Mouse (Mus musculus) c-Kit-positive CD71-positive TER-119-negative erythroid progenitor cells, embryonic 14.5 days (primary cell): ENCODE measurements around the gene Fntb.
"Not testable (repeated sequence)": the region's sequence is repeated elsewhere in the genome, so short reads cannot be mapped to it uniquely, and the experiment has no call there.

Experiments used
- DNase-seq: peaks from one replicate; pipeline ENCODE4 v3.0.0-alpha.2; 2013; ENCODE audit warnings: low read depth

Gene Fntb

DNA sequence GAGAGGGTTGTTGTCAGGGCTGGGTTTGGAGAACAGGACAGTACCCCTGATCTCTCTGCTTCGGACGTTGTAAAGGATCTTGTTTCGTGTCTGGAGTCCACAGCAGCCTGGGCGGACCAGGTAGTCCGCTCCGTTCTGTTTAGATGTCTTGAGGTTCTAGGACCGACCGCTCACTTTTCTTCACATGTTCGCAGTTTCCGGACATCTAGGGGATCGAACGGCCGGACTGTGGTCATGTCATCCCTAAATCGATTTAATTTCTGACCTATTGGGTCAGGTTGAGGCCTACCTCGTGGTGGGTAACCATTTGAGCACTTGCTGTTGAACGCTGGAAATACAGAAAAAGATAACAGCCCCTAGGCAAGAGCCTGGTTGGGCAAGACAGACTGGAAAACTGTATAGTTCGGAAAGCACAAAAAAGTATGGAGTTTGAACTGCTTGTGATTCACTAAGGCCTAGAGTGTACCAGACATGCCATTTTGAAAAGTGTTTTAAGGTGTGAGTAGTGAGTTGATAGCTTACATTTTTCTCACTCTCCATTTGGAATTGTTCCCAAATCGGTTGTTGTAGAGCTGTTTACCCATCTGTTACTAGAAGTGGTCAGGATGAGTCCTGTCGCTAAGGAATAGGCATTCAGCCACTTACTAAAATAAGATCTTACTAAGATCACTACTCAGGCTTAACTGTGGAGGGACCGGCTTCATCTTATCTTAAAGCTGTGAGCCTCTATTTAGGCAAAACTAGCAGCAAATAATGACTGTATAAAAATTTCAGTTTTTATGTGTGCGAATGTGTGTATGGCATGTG is 72.7 kb downstream of the Fntb start:
- DNase-seq = peak; percentile 29

DNA sequence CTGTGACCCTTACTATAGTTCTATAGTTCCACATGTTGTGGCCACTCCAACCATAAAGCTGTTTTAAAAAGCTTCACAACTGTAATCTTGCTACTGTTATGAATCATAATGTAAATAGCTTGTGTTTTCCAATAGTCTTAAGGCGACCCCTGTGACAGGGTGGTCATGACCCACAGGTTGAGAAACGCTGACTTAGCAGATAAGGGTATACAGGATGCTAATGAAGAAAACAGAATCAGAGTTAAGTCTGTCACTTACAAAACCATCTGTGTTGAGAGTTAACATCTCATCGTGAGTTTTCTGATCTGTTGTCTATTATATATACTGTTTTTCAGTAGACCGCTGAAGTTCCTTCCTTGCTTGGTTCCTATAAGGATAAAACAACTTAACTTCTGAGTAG is 73.9 kb downstream of the Fntb start:
- DNase-seq = no peak

DNA sequence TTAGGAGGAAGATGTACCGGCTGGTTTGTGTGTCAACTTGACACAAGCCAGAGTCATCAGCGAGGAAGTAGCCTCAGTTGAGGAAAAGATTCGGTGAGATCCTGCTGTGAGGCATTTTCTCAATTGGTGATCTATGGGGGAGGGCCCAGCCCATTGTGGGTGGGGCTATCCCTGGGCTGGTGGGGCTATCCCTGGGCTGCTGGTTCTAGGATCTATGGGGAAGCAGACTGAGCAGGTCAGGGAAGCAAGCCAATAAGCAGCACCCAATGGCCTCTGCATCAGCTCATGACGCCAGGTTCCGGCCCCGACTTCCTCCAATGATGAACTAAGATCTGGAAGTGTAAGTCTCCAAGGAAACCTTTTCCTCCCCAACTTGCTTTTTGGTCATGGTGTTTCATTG is 74.7 kb downstream of the Fntb start:
- DNase-seq = no peak

DNA sequence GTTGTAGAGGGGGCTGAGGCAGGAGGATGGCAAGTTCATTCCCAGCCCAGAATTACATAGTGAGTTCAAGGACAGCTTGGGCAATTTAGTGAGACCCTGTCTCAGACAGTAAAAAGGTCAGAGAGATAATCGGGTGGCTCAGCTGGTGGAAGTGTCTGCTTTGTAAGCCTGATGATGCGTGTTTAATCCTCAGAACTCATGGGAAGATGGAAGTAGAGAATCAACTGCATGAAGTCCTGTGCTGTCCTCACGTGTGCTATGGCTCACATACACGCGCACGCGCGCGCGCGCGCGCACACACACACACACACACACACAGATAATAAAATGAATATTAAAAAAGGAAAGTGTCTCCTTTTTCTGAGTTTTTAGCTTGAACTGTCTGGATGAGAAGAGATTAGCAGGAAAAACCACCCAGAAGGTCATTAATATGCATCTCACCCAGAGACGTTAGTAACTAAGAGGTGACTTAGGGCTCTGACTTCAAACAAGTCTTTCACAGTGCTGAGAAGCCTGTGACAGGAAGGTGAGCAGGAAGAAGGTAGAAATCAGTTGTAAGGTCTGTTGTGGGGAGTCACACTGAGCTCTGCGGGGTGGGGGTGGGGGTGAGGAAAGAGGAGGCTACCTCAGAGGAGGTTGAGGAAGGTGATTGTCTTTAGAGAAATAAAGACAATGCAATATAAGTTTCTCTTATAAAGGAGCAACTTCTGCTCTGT is 79.1 kb downstream of the Fntb start:
- DNase-seq = no peak

DNA sequence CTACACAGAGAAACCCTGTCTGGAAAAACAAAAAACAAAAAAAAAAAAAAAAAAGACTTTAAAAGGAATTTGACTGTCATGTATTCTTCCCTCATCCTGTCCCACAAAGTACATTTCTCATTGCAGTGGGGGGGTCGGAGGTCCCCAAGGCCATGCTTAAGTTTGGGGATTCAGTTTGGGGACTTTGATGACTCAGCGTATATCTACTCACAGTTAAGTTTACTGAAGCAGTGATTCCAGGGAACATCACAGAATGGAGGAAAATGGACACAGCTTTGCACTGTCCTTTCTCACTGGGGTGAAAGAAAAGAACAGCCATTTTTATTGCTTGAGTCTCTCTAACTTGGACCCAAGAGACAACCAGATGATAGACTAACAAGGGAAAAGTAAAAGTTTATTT is 87.0 kb downstream of the Fntb start:
- DNase-seq = no peak

DNA sequence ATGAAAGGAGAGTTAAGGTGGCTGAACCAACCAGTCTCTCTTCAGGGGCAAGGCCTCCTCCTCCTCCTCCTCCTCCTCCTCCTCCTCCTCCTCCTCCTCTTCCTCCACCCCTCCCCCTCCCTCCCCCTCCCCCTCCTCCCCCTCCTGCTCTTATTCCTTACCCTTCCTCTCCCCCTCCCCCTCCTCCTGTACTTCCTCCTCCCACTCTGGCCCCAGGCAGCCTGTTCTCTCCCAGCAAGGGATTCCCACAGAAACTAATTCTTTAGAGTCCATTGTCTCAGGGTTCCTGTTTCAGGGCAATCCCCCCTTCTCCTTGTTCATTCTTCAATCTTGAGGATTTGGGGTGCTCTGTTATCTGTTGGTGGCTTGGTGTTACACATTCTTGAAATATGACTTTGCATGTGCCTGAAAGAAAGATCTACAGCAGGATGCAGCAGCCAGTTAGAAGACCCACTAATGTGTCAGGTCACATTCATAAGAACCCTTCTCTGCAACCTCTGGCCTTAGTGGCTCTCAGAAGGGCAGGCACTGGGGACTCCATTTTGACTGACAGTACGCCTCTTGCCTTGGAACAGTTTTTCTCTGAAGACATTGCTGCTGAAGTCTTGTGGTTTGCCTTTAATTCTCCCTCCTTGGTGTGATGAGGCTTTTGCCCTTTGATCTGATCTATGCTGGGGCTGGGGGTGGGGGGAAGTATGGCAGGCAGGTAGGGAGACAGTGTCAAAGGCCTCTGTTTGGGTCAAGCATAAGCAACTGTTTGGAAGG is 88.2 kb downstream of the Fntb start:
- no peak for DNase-seq

DNA sequence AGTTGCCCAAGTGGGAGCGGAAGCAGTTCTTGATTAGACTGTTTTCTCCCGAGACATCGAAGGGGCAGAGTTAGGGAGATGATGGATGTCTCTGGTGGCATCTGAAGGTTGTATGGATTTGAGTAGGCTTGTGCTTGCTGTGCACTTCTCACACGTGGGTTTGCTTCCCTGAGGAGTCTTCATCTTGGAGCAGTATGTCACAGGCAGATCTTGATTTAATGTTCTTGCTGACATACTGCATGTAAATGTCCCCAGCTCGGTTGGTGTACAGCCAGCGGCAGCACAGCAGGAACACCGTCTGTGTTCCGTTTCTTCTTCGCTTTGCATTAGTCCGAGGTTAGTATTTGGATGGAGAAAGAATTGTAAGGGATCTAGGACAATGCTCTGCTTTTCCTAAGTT is 91.7 kb downstream of the Fntb start:
- no peak for DNase-seq

DNA sequence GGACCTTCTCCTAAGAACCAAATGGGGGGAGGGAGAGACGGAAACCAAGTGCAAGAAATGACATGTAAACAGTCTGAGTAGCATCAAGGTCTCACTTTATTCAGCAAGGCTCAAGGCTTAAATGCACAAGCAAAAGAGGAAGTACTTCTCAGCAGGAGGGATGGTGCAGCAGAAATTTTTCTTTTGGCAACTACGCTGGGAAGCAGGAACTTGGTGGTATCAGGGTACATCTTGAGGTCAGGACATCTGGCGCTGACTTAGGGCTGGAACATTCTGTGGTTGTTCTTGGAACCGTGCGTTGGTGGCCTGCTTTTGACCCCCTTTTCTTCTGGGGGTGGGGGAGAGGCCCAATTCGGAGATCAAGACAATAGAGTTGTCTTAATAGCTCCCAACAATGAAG is 93.4 kb downstream of the Fntb start:
- not testable (repeated sequence) for DNase-seq

DNA sequence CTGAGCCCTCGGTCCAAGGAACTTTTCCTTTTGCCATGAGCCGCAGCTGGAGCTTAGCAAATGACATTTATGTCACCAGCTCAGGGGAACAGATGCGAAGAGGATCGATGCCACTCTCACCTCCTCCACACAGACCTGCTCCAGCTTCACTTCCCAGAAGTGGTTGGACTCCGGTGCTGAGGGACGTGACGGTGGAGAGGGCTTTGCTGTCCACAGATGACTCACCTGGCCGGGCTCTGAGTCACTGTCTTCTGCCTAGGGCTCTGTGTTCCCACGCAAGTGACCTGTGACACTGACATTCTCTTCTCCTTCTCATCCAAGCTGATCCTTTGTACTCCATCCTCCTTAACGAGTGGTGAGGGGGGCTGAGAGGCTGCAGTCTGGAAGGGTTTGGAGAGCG is 98.3 kb downstream of the Fntb start:
- DNase-seq = no peak

DNA sequence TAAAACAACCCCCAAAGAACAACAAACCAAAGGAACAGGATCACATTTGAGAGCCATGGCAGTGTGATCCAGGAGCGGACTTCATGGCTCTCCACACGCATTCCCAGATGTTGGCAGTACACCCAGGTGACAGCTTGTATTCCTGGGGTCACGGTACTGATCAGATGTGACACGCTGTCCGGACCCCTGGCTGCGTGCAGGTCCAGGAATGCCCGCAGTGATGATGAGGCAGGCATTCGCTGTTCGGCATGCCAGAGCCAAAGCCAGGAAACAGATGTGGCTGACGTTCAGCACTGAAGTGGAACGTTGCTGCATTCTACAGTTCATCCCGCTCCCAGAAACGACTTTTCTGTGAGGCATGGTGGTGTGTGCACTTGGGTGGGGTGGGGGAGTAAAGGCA is 99.9 kb downstream of the Fntb start:
- no peak for DNase-seq

DNA sequence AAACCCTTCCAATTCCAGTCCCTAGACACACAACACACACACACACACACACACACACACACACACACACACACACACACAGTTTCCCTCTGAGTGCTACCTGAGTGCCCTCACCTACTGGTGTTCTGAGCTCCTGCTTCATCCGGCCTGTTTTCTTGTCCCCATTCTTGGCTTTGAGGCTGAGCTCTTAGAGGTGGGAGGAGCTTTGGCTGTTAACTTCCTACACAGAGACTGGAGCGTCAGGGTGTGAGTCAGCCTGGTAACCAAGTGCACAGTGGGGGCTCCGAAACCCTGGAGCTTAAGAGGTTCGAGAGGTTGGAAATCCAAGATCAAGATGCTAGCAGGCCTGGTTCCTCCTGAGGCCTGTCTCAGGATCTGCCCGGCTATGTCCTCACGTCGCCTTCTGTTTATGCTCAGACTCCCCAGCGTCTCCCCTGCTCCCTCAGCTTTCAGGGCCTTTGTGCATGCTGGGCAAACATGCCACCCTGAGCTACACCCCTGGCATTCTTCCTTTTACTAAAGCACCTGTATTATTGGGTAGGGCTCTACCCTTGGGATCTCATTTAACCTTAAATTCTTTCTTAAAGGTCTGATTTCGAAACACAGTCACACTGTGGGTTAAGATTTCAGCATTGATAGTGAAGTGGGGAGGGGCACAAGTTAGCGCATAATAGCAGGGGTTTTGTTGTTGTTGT is 102.3 kb downstream of the Fntb start:
- DNase-seq = no peak

DNA sequence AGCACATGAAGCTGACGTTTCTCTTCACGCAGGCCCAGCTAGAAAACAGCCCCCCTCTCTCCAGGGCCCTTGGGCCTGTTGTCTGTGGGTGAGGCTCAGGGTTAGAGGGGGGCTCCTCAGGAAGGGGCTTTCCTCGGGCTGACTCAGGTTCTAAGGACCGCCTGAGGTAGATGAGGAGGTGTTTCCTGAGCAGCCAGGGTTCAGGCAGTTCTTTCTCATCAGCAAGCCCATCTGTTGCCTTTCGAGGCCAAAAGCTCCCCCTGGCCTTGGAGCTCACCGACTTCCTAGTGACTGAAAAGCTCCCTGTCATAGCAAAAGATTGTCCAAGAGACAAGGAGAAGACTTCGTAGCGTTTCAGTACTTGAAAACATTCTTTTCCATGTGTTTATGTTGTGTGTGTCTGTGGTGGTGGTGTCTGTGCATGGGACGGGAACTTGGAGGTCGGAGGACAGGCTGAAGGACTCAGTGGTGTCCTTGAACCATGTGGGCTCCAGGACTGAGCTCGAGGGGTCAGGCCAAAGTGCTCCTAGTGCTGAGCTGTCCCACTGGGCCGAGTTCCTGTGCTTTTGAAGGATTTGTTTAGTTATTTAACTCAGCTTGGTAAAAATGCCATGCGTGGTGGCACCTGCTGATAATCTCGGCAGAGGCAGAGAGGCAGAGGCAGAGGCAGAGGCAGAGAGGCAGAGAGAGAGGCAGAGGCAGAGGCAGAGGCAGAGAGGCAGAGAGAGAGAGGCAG is 103.2 kb downstream of the Fntb start:
- no peak for DNase-seq

DNA sequence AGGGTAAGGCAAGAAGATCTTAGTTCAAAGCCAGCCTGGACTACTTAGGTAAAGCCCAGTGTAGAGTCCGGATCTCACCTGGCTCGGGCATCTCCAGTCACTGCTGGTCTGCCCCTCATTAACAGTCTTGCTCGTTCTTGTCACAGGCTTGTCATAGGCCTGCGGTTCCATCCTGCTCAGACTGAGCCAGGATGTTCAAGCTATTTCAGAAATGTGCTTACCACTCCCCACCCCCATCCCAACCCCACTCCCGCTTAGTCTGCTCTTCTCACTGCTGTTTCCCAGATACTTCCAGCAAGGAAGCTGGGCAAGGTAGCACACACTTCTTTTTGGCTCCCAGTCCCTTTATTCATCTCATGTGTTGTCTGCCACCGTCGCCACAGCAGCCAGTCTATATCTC is 104.2 kb downstream of the Fntb start:
- DNase-seq = no peak

DNA sequence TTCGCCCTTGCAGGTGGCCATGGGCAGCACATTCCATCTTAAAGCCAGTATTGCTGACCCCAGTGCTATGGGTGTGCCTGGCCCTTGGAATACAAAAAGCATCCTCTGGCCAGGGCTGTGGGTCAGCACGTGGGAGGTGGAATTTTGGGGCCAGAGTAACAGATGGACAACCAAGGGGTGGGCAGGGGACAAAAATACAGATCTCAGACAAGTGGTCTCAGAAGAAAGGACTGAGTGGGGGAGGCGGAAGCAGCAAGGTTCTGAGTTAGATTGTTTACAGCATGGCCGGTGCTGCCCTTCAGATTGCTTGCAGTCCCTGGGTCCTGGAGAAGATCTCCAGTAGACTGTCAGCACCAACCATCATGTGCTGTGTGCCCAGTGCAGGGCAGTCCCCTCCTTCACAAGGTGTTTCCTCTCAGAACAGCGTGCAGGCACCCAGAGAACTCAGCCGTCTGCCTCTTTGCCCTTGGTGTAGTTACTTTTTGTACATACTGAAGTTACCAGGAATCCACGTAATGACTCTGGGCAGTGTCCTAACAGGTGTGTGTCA is 107.5 kb downstream of the Fntb start:
- no peak for DNase-seq

DNA sequence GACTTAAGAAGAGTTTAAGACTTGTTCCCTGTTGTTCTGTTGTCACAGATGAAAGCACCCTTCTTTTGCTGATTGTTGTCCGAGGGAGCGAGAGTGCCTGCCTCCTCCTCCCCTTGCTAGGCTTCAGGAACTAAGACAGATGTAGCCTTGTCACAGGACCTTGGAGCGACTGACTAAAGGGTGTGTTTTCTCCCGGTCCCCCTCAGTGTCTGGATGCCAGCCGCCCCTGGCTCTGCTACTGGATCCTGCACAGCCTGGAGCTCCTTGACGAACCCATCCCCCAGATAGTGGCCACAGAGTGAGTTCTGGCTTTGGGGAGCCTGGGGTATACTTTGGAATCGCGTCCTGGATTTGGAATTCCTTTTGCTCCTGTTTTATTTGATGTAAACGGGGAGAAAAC is 109.4 kb downstream of the Fntb start:
- DNase-seq = no peak

DNA sequence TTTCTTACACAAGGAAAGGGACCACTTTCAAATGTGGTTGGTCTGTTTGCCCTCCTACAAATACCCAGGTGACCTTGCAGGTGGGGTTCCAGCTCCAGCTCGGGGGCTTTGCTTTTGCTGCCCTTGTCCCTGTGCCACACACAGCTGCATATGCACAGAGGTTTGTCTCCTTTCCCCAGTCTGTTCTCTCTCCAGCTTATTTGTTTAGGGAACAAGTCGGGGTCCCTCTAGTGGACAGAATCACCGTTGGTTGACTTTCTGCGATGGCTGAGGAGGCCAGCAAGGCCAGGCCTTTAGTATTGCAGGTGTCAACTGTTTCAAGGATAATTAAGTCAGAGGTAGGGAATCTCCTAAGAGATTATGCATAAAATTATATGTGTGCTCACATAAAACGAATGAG is 113.9 kb downstream of the Fntb start:
- DNase-seq = peak; percentile 44

DNA sequence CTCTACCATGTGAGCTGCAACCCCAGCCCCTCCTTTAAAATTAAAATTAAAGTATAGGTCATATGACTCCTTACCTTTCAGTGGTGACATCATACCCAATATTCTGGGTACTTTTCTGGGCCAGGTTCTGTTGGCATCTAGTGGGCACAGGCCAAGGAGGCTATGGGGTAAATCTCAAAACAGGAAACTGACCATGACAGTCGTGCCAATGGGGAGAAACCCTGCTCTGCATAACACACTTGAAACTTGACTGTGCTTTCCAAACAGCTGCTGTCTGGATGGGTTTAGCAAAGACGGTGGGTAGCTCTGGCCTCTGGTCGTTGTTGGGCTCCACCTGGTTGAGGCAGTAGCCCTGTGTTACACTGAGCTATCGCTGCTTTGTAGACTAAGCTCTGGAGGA is 114.7 kb downstream of the Fntb start:
- DNase-seq = no peak

DNA sequence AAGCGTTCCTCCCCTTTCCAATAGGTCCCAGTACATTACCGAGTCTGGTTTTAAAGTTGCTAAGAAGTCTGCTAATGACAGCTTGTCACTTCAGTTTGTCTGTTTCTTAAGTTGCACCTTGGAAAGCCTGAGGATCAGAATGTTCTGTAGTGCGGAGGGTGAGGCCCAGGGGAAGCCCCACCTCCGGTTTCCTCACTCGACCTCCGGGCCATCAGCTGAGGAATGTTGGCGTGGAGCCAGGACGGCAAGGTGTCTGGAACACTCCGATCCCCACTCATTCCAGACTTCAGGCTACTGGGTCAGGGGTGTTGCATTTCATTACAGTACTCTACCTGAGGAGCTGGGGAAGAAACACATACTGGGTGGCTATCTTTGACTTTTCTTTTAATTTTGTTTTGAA is 118.4 kb downstream of the Fntb start:
- no peak for DNase-seq

DNA sequence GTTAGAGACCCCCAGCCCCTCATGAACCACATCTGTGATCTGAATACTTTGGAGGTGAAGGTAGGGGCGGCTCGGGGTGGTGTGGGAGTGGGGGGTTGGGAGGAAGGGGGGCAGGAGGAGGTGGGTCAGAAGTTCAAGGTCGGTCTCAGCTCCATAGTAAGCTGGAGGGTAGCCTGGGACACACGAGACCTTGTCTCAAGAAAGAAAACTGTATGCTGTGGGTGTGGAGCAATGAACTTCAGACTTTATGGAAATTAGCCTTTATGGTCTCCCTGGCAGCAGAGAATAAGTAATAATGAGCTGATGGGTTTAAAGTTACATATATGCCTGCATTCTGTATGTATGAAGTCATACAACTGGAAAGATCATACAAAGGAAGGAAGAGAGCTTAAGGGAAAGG is 119.7 kb downstream of the Fntb start:
- no peak for DNase-seq

DNA sequence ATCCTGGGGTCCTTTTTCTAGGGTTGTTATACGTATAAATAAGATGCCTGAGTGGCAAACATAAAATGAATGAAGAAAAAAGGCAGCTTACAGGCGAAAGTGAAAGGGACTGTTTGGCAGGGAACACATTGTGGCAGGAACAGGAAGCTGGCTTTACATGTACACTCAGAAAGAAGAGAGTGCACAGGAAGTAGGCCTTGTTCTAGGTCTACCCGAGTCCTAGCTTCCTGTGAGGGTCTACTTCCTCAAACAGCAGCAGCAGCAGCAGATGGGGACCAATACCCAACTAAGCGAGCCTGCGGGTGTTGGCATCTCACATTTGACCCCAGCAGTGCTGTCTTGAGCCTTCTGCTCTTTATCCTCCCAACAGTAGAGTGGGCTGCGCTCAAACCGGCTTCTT is 121.4 kb downstream of the Fntb start:
- no peak for DNase-seq

DNA sequence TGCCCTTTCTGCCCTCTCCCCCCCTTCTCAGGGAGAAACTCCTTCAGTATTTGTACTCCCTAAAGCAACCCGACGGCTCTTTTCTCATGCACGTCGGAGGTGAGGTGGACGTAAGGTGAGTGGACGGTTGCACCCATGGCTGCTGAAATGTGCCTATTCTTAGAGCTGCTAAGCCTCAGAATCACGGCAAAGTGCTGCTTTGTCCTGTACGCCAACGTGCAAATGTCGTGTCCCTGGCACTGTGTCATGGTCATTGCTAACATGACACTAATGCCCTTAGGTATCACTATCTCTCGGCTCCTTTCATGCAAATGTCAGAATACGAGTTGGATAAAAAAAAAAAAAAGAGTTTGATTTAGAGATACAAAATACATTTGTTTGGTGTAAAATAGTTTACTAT is 122.6 kb downstream of the Fntb start:
- no peak for DNase-seq
